Mouse (Mus musculus): ENCODE results near the gene Pptc7. TPM values are rescaled to one million over a fixed set of nuclear protein-coding genes. Genes with fewer than 3 reads are reported as not detected.

Pptc7 gene
- polyA plus RNA-seq, 1 experiment from 2014 or later: 8.0 TPM

- H3K27ac ChIP-seq (replicated peaks): no peak overlapping the region
- peak; percentile 44 for DNase-seq (ENCODE audit: low spot score)
Measured at GRCm38 (mm10) chr5:122274785-122275184, 9.4 kb upstream of the Pptc7 start.

DNA sequence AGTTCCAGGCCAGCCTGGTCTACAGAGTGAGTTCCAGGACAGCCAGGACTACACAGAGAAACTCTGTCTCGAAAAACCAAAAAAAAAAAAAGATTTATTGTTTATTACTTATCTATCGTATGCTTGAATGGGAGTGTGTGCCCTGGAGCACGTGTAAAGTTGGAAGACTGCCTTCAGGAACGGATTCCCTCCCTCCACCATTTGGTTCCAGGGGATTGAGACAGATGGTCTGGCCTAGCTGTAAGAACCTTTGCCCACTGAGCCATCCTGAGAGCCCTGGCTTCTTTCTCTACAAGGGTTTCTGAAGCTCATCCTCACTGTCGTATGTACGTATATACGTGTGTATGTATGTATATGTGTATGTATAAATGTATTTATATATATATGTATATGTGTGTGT, 5.2 kb upstream of the Pptc7 start:
- 86% methylated on average over 7 of the region's 7 CpGs for WGBS
- H3K4me3 ChIP-seq: no peak overlapping the region
- peaks cover 9% of the 10 kb centered on the region for H3K27me3 ChIP-seq (replicated peaks; ENCODE audit: low read depth, poor library complexity, severe bottlenecking)
- H3K9me3 ChIP-seq: no peaks in the 10 kb centered on the region
- DNase-seq (ENCODE audit: low spot score): no peak
- peaks cover 38% of the 10 kb centered on the region for H3K4me1 ChIP-seq
- no peak overlapping the region for H3K27ac ChIP-seq (replicated peaks)
- no peaks in the 10 kb centered on the region for H3K36me3 ChIP-seq (replicated peaks)

More at GRCm38 (mm10) chr5:122274785-122275184, 9.4 kb upstream of the Pptc7 start:
- WGBS: 23% methylated on average over 5 of the region's 5 CpGs
- Histone ChIP-seq H3K27me3 (replicated peaks; ENCODE audit: low read depth, poor library complexity, severe bottlenecking) (peaks cover 2% of the 10 kb centered on the region; the same call in 1 of the 2 replicates), H3K4me1 (peaks cover 20% of the 10 kb centered on the region), H3K4me3 (no peak overlapping the region), H3K36me3 (replicated peaks) (no peaks in the 10 kb centered on the region), H3K9me3 (no peaks in the 10 kb centered on the region)

GRCm38 (mm10) chr5:122279799-122280421, 4.3 kb upstream of the Pptc7 start:
- Histone ChIP-seq H3K9me3 (no peaks in the 10 kb centered on the region), H3K36me3 (replicated peaks) (no peaks in the 10 kb centered on the region), H3K4me3 (no peak overlapping the region), H3K27ac (replicated peaks) (no peak overlapping the region), H3K4me1 (peaks cover 37% of the 10 kb centered on the region), H3K27me3 (replicated peaks; ENCODE audit: low read depth, poor library complexity, severe bottlenecking) (peaks cover 9% of the 10 kb centered on the region)
- DNase-seq (ENCODE audit: low spot score): no peak
- 81% methylated on average over 12 of the region's 12 CpGs for WGBS

DNA sequence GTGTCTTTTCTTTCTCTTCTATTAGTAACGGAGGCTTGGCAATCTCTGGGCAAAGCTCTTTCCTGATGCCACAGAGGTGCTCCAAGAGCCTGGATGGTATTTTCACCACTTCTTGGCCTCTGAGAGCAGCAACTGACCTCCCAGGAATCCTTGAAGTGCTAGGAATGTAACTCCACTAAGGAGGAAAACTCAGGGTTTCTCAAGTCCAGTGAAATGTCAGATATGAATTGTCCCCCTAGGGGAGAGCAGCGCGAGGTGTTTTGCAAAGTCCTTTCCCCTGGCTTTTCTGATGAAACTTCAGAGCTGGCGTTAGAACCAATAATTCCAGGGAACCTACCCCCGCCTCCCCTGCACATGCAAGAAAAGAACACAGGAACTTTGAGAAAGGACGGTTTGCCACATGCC, 3.7 kb upstream of the Pptc7 start:
- no peaks in the 10 kb centered on the region for H3K9me3 ChIP-seq
- WGBS: 44% methylated on average over 6 of the region's 6 CpGs

GRCm38 (mm10) chr5:122280827-122281462, 3.2 kb upstream of the Pptc7 start:
- H3K27me3 ChIP-seq (replicated peaks; ENCODE audit: low read depth, poor library complexity, severe bottlenecking): peaks cover 9% of the 10 kb centered on the region
- WGBS: 33% methylated on average over 19 of the region's 19 CpGs
- H3K4me1 ChIP-seq: peaks cover 45% of the 10 kb centered on the region
- no peaks in the 10 kb centered on the region for H3K36me3 ChIP-seq (replicated peaks)
- 0 out of 2 replicates have a peak overlapping the region, but pooled peaks have one; percentile 30 for H3K27ac ChIP-seq (replicated peaks)
- no peaks in the 10 kb centered on the region for H3K9me3 ChIP-seq
- peak overlapping the region; percentile 32 for H3K4me3 ChIP-seq
- DNase-seq (ENCODE audit: low spot score): peak; percentile 42

More for the DNA sequence above, 3.7 kb upstream of the Pptc7 start:
- Histone ChIP-seq H3K27ac (replicated peaks) (0 out of 2 replicates have a peak overlapping the region, but pooled peaks have one; percentile 30), H3K36me3 (replicated peaks) (no peaks in the 10 kb centered on the region), H3K4me1 (peaks cover 40% of the 10 kb centered on the region), H3K27me3 (replicated peaks; ENCODE audit: low read depth, poor library complexity, severe bottlenecking) (peaks cover 9% of the 10 kb centered on the region), H3K4me3 (peak overlapping the region; percentile 32)
- no peak for DNase-seq (ENCODE audit: low spot score)

- peaks cover 22% of the 10 kb centered on the region for H3K36me3 ChIP-seq (replicated peaks)
- DNase-seq (ENCODE audit: low spot score): no peak
- H3K27me3 ChIP-seq (replicated peaks; ENCODE audit: low read depth, poor library complexity, severe bottlenecking): peaks cover 9% of the 10 kb centered on the region
- peaks cover 40% of the 10 kb centered on the region for H3K4me1 ChIP-seq
- H3K27ac ChIP-seq (replicated peaks): peak overlapping the region; percentile 90; the same call in 1 of the 2 replicates
- 23% methylated on average over 2 of the region's 2 CpGs for WGBS
- no peaks in the 10 kb centered on the region for H3K9me3 ChIP-seq
- H3K4me3 ChIP-seq: peak overlapping the region; percentile 90
Measured at GRCm38 (mm10) chr5:122283828-122284182, 360 bp upstream of the Pptc7 start.

DNA sequence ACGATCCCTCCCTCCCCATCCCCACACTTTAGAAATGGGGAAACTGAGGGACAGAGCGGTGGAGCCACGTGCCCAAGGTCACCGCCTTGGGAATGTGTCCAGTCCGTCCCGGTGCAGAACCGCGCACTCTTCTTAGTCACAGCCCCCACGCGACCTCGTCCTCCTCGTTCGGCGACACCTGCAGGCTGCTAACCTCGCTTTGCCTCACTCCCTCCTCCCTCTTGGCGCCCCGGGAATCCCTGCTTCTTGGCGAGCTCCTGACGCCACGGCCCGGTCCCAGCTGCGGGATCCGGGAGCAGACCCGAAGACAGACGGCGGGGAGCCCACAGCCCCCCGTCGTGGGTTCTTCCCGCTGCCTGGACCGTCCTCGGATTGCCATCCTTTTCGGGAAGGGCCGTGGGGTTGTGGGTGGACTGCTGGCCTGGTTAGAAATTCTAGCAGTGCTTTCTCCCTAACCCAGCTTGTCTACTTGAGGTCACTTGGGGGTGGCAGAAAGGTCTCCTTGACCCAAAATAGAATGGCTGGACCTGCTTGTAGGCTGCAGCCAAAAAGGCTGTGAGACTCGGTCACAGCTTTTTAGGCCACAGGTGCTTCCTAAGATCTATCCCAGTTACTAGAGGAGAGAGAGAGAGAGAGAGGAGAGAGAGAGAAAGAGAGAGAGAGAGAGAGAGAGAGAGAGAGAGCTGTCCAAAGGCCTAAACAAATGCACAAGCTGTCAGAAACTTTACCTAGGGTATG, 1.0 kb downstream of the Pptc7 start:
- peaks cover 34% of the 10 kb centered on the region for H3K4me1 ChIP-seq
- peaks cover 36% of the 10 kb centered on the region for H3K36me3 ChIP-seq (replicated peaks)
- 1% methylated on average over 34 of the region's 34 CpGs for WGBS
- H3K4me3 ChIP-seq: peak overlapping the region; percentile 90
- H3K27me3 ChIP-seq (replicated peaks; ENCODE audit: low read depth, poor library complexity, severe bottlenecking): peaks cover 6% of the 10 kb centered on the region; the same call in 1 of the 2 replicates
- DNase-seq (ENCODE audit: low spot score): peak; percentile 57
- peaks cover 2% of the 10 kb centered on the region; the same call in 1 of the 2 replicates for H3K9me3 ChIP-seq
- H3K27ac ChIP-seq (replicated peaks): peak overlapping the region; percentile 90

DNA sequence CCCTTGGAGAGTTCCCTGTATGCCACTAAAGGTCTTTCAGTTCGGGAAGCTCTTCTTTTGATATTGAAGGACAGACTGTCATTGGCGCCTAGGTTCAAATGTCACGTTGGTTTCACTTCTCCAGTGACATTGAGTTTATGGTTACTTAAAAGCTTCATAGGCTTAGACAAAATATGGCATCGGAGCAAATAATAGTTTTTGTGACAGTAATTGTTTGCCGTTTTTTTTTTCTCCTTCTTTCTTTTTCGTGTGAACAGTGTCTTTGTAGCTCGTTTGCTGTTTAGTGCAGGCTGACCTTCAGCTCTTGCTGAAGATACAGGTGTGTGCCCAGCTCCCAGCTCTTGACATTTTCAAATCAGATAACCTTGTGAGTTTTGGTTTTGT, 1.6 kb downstream of the Pptc7 start:
- peak overlapping the region; percentile 90 for H3K4me3 ChIP-seq
- no peak overlapping the region for H3K27ac ChIP-seq (replicated peaks)
- peaks cover 2% of the 10 kb centered on the region; the same call in 1 of the 2 replicates for H3K9me3 ChIP-seq
- WGBS: 55% methylated on average over 7 of the region's 7 CpGs
- peaks cover 28% of the 10 kb centered on the region for H3K4me1 ChIP-seq
- H3K36me3 ChIP-seq (replicated peaks): peaks cover 36% of the 10 kb centered on the region
- DNase-seq (ENCODE audit: low spot score): no peak
- H3K27me3 ChIP-seq (replicated peaks; ENCODE audit: low read depth, poor library complexity, severe bottlenecking): peaks cover 4% of the 10 kb centered on the region; the same call in 1 of the 2 replicates

- Histone ChIP-seq H3K9me3 (peaks cover 2% of the 10 kb centered on the region; the same call in 1 of the 2 replicates), H3K36me3 (replicated peaks) (peaks cover 36% of the 10 kb centered on the region), H3K27me3 (replicated peaks; ENCODE audit: low read depth, poor library complexity, severe bottlenecking) (0 out of 2 replicates have a peak, but pooled peaks cover under 1% of the 10 kb centered on the region), H3K4me3 (peak overlapping the region; percentile 90; the same call in 1 of the 2 replicates), H3K4me1 (peaks cover 25% of the 10 kb centered on the region), H3K27ac (replicated peaks) (no peak overlapping the region)
- DNase-seq (ENCODE audit: low spot score): no peak
- 89% methylated on average over 10 of the region's 10 CpGs for WGBS
Measured at GRCm38 (mm10) chr5:122286191-122286590, 2.0 kb downstream of the Pptc7 start.

GRCm38 (mm10) chr5:122287026-122287425, 2.9 kb downstream of the Pptc7 start:
- no peak overlapping the region for H3K27ac ChIP-seq (replicated peaks)
- WGBS: 92% methylated on average over 4 of the region's 4 CpGs
- peaks cover 36% of the 10 kb centered on the region for H3K36me3 ChIP-seq (replicated peaks)
- H3K4me3 ChIP-seq: no peak overlapping the region
- H3K9me3 ChIP-seq: peaks cover 2% of the 10 kb centered on the region; the same call in 1 of the 2 replicates
- DNase-seq (ENCODE audit: low spot score): no peak
- H3K4me1 ChIP-seq: peaks cover 28% of the 10 kb centered on the region
- H3K27me3 ChIP-seq (replicated peaks; ENCODE audit: low read depth, poor library complexity, severe bottlenecking): no peaks in the 10 kb centered on the region

DNA sequence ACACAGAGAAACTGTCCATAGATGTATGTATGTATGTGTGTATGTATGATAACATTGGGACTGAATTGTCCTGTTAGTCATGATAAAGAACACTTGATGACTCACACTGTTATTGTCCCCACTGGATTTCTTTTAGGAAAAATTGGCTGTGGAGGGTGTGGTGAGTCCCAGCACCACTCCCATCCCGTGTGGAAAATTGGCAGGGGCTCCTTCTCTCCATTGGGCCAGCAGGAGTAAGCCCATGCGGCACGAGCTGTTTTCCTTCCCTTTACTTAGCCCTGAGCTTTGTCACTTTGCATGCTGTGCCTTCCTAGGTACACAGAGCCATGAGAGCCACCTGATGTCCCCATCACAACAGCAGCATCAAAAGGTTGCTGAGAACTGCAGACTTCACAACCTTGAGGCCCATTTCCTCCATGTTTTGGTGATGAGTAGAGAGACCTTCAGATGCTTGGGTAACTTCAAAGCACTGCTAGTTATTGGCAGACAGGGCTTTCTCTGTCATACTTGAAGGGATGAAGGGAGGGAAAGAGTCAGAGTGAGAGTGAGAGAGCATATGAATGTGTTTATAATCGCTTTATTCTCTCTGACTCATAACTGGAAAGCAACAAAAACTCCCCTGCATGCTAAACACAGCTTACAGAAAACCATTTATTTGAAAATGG, 4.1 kb downstream of the Pptc7 start:
- peaks cover 2% of the 10 kb centered on the region; the same call in 1 of the 2 replicates for H3K9me3 ChIP-seq

DNA sequence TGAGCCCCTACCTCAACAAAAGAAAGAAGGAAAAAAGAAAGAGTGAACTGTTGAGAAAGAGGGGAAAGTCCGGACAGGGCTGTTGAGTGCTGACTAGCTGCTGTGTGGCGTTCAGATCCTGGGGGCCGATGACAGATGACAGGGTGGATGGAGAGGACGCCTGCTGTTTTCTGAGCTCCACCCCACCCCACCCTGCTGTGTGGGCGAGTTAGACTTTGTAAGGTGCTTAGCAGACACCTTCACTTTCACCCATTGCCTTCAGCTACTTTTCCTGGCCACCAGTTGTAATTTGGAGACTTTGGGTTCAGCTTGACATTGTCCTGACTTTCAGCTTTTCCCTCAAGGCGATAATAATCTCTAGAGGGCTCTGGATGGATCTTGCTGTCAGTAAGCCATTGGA, 7.0 kb downstream of the Pptc7 start:
- Histone ChIP-seq H3K27ac (replicated peaks) (no peak overlapping the region), H3K4me3 (no peak overlapping the region), H3K9me3 (peaks cover 2% of the 10 kb centered on the region; the same call in 1 of the 2 replicates), H3K4me1 (peaks cover 31% of the 10 kb centered on the region), H3K36me3 (replicated peaks) (peaks cover 35% of the 10 kb centered on the region), H3K27me3 (replicated peaks; ENCODE audit: low read depth, poor library complexity, severe bottlenecking) (no peaks in the 10 kb centered on the region)
- 67% methylated on average over 6 of the region's 6 CpGs for WGBS
- DNase-seq (ENCODE audit: low spot score): no peak

More for the DNA sequence above, 4.1 kb downstream of the Pptc7 start:
- Histone ChIP-seq H3K27me3 (replicated peaks; ENCODE audit: low read depth, poor library complexity, severe bottlenecking) (no peaks in the 10 kb centered on the region), H3K4me1 (peaks cover 37% of the 10 kb centered on the region), H3K27ac (replicated peaks) (no peak overlapping the region), H3K4me3 (no peak overlapping the region), H3K36me3 (replicated peaks) (peaks cover 36% of the 10 kb centered on the region)
- WGBS: 94% methylated on average over 4 of the region's 4 CpGs
- no peak for DNase-seq (ENCODE audit: low spot score)

Measured in embryonic facial prominence, embryonic 10.5 days (tissue).